Mouse (Mus musculus) kidney, postnatal 14 days (tissue): Measurements from ENCODE around the gene E130218I03Rik.

Experiments used
- DNase-seq: peaks from one replicate; pipeline ENCODE4 v3.0.0; 2022; ENCODE audit warnings: mixed read lengths

E130218I03Rik gene

GRCm38 (mm10) chr4:134287575-134288025, 44.1 kb downstream of the E130218I03Rik start, which contains the start of gene Pdik1l:
Gene Pdik1l, minus strand, starts transcription at chr4:134287895.
- DNase-seq = peak; percentile 85

- DNase-seq = peak; percentile 40
Measured at GRCm38 (mm10) chr4:134288397-134289256, 45.2 kb downstream of the E130218I03Rik start.

- peak; percentile 80 for DNase-seq
Measured at GRCm38 (mm10) chr4:134292067-134292466, 48.6 kb downstream of the E130218I03Rik start.

- no peak for DNase-seq
Measured at GRCm38 (mm10) chr4:134293061-134293691, 49.7 kb downstream of the E130218I03Rik start.

- no peak for DNase-seq
Measured at GRCm38 (mm10) chr4:134293692-134294163, 50.3 kb downstream of the E130218I03Rik start.
